Mouse (Mus musculus) embryo, embryonic 10.5 days (tissue): Measurements from ENCODE around the gene Cd101.

Experiments used
- DNase-seq: peaks from one replicate; pipeline ENCODE4 v3.0.0-alpha.2; 2015; ENCODE audit warnings: low spot score

Cd101 gene

GRCm38 (mm10) chr3:101003575-101004356, 25.6 kb downstream of the Cd101 start:
- no peak for DNase-seq

GRCm38 (mm10) chr3:100999732-101000131, 29.6 kb downstream of the Cd101 start:
- DNase-seq, result no peak

GRCm38 (mm10) chr3:100998904-100999340, 30.4 kb downstream of the Cd101 start:
- peak; percentile 83 for DNase-seq

- DNase-seq, result no peak
Observed at GRCm38 (mm10) chr3:100997785-100998570, 31.4 kb downstream of the Cd101 start.

DNA sequence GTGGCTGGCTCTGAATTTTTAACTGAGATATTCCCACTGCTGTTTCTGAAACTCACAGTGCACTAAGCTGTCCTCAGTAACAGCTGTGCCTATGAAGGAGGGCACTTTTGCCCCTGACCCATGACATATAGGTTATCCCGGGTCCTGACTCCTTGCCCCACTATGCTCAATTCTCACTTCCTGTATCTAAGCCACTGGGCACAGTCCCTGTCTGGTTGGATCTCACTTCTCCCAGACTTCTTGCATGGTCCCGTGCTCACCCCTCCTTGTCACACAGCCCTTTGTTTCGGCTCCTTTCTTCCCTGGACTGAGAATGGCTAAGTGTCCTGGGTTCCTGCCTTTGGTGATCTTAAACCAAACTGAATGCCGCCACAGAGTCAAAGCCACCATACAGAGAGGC, 35.1 kb downstream of the Cd101 start:
- no peak for DNase-seq

DNA sequence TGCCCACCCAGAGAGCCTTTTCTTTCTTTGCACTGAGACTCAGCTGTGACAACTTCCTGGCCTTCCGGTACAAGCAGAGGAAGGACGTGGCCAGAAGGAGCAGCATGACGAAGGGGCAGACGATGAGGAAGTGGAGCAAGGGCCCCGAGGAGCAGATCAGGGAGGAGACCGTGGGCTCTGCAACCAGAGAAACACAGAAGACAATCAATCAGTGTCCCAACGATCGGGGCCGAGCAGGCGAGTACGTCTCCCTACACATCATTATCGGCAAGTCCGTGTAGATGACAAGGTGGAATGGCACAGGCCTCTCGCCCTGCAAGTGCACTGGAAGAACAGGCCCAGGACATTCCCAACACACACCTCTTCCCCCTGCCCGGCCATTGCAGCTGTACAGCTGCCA, 35.6 kb downstream of the Cd101 start:
- DNase-seq, result no peak

DNA sequence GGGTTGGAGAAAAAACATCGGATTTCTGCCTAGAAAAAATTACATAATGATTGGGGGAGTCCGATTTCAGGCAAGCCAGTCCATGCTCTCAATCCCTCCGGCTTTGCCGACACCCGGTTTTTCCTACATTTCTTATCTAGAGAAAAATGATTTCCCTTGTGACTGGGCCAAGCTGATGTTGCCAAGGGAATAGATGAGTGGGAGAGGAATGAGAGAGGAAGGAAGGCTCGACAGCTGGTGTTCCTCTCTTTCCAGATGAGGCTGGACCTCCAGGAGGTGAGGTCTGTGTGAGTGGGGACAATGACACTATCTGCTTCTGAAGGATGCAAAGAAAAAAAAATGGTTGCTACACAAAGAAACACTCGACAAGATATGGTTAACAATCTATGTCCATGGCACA, 36.2 kb downstream of the Cd101 start:
- DNase-seq, result no peak

DNA sequence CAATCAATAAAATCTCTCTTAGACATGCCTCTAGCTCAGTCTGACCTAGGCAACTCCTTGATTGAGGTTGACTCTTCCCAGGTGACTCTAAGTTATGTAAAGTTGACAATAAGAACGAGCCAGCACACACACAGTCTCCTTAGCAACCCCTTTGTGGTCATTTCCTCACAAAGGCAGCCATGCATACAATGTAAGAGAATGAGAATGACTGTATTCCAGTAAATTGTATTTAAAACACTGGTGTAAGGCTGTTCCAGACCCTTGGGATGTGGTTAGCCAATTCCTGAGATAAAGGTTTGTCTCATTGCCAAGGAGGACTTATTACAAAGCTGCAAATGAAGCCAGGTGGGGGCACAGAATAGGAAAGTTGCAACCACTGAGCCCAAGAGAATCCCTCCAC, 39.1 kb downstream of the Cd101 start:
- no peak for DNase-seq

DNA sequence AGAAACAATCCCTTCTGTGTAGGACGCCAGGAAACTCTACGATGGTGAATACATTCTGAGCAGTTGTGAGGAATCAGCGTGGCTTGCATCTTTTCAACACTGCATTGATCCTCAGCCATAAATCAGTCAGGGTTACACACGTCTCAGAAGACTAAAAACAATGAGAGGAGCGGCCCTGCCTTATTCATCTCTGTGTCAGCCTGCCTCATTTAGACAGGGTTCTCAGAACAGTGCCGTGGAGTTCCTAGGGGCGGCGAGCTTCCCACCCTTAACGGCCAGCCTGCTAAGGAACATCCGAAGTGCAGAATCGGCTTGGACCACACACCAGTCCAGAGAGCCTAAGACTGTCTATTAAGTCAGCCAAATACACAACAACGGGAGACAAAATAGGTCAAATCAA, 39.9 kb downstream of the Cd101 start:
- DNase-seq, result peak; percentile 52

- DNase-seq, result no peak
Observed at GRCm38 (mm10) chr3:100979290-100979689, 50.1 kb downstream of the Cd101 start.

- DNase-seq, result peak; percentile 81
Observed at GRCm38 (mm10) chr3:100973906-100974305, 55.5 kb downstream of the Cd101 start.

DNA sequence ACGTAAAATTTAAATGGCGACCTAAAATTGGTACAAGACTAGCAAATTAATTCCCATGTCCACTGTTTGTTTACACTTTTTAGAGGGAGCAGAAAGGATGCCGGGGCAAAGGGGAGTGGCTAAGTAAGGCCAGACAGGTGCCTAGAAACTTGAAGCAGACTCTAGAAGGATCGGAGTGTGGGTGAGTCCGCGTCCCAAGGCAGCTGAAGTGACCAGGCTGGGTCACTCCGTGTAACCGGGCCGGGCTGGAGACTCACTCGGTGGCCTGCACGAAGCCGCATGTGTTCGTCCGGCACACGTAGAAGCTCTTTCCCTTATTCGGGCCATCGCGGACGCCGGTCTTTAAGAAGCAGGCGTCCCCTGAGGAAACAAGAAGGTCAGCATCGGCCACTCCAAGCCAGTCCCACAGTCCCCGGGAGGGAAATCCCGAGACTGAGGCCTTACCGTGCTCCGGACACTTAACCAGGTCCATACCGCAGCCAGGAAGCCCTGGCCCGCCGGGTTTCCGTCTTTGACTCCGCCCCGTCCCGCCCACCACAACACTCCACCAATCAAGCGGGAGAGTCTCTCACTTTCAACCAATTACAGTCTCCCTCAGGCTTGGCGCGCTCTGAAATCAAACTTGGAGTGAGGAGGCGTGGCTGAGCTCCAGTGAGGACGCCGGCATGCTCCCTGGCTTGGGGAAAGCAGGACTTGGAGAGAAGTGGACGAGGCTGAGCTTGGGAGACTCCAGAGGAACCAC, 60.0 kb downstream of the Cd101 start, which contains the start of gene Ttf2:
TSS of gene Ttf2 (minus strand) at position 488 of the 742 bp plus-strand sequence.
- DNase-seq, result peak; percentile 98

DNA sequence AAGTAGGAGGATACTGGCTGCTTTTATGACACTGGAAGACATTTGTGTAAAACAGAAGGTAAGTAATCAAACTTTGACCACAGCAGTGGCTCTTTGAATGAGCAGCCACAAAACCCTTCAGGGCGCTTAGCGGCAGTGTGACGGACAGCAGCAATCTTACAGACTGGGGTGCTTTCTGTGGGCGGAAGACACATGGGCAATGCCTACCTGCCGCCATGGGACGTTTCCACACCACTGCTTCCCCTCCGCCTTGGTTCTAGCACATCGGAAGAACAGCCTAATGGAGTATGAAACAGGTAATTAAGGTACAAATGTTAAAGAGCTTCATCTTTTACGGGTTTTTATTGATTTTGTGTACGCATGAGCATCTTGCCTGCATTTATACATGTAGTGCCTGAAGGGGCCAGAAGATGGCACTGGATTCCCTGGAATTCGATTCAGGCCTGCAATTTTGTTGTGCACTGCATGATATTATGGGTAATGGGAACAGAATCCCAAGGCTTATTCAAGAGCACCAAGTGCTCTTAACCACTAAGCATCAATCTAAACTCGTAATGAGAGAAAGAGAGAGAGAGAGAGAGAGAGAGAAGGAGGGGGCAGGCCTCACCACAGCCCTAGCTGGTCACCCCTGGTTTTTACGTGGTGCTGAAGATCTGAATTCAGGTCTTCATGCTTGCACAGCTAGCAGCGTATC, 65.4 kb downstream of the Cd101 start:
- peak; percentile 69 for DNase-seq

- no peak for DNase-seq
Observed at GRCm38 (mm10) chr3:100961501-100961900, 67.9 kb downstream of the Cd101 start.

GRCm38 (mm10) chr3:100961007-100961406, 68.3 kb downstream of the Cd101 start:
- DNase-seq, result no peak

- peak; percentile 25 for DNase-seq
Observed at GRCm38 (mm10) chr3:100954616-100955015, 74.7 kb downstream of the Cd101 start.

DNA sequence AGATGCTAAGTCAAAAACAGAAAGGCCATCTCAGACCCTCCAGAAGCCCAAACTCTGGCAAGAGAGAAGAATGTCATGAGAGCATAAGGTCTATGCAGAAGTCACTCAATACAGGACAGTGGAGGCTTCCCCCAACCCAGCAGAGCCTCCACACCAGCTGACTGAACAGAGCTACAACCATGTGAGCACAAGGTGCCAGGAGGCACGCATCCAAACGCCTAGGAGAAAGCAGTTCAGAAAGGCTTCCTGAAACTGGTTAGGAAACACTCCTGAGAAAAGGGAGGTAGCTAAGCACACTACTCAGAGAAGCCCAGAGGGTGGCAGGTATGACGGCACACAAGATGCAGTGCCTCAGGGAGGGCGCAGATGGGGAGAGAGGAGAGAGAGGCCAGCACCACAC, 77.8 kb downstream of the Cd101 start:
- no peak for DNase-seq

- DNase-seq, result no peak
Observed at GRCm38 (mm10) chr3:100947286-100947685, 82.1 kb downstream of the Cd101 start.
